Mouse (Mus musculus) cerebellum, adult 2 months (tissue): ENCODE measurements at regions not wholly inside any gene's neighbourhood (a gene's known extent, or its start where the extent isn't known, plus 50 kb on each side); places are given as distances from the start of the nearest gene placed in this dataset.

ENCODE experiments used
- CTCF ChIP-seq: fragments of 200-500 bp; IDR thresholded peaks from 2 replicates; pipeline ENCODE4 v1.5.1; 2011; ENCODE audit warnings: low read depth, mild to moderate bottlenecking, control low read depth, low read length, moderate library complexity, borderline replicate concordance; ENCODE audit not compliant: insufficient read depth
- POLR2A ChIP-seq: fragments of 200-500 bp; IDR thresholded peaks from 2 replicates; pipeline ENCODE4 v1.6.1; 2011; ENCODE audit warnings: low read length, control low read depth, borderline replicate concordance; ENCODE audit not compliant: insufficient read depth

- TF ChIP-seq CTCF (no peak), POLR2A (no peak)
These were observed 122.7 kb upstream of the Ccdc122 start for GRCm38 (mm10) chr14:76913850-76914249.
